8 mouse cellular contexts compared by ENCODE assay signal in the genomic region with DNA sequence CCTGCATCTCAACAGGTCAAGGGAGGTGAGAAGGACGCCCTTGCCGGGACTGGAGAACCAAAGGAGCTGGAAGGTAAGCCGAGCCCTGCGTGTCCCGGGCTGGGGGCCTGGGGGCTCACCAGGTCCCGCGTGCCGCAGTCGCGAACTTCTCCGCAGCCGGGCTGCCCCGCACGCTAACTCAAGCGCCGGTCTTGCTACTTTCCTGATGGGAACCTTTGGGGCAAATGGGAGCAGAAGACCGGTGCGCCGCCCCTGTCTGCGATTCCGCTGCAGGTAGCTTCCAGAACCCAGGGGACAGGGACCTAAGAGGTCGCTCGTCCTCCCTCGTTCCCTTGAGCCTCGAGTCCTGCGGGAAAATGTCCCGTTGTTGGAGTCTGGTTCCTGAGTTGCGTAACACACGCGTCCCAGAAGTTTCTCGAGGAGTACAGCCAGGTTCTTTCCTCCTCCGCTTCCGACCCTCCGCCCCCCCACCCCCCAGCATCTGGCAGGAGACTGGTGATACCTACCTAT. TPM values are rescaled to one million over a fixed set of nuclear protein-coding genes. Genes with fewer than 3 reads are reported as not detected.
DNase-seq lines count a peak whose midpoint lies in the region; ATAC-seq and TF ChIP-seq lines count a peak whose summit lies in the region.

No protein-coding gene starts in this region.

- under 1% methylated on average over 34 of the region's 34 CpGs for WGBS in heart, embryonic 11.5 days (ENCODE audit: insufficient replicate concordance)
- under 1% methylated on average over 33 of the region's 34 CpGs for WGBS in limb, embryonic 14.5 days

- H3K27me3 ChIP-seq in heart, embryonic 11.5 days (ENCODE audit: control insufficient read depth, insufficient read depth, low read length): peaks cover 23% of the 10 kb centered on the region
- peaks cover 22% of the 10 kb centered on the region for H3K27me3 ChIP-seq in limb, embryonic 14.5 days (ENCODE audit: control insufficient read depth, insufficient read depth, low read length)
- H3K27me3 ChIP-seq in myocyte (ENCODE audit: control insufficient read depth, insufficient read depth, insufficient read length): no peaks in the 10 kb centered on the region

- peak in 1 of 2 experiments; percentile 11 for DNase-seq in left cerebral cortex, adult 2 months (ENCODE audit: extremely low spot score in 1 of 2, low spot score in 2 of 2)
- no peak for DNase-seq in left cerebral cortex, postnatal 10 days (ENCODE audit: extremely low spot score in 1 of 2, low spot score in 2 of 2)
- no peak for DNase-seq in limb, embryonic 14.5 days (ENCODE audit: low spot score)
- no peak for DNase-seq in spleen, adult 12 weeks (ENCODE audit: low spot score)
- no peak for DNase-seq in layer of hippocampus, postnatal 25 days (ENCODE audit: extremely low spot score in 1 of 2, low spot score in 1 of 2)

- H3K36me3 ChIP-seq in heart, embryonic 11.5 days (ENCODE audit: control insufficient read depth, insufficient read depth, low read length): no peaks in the 10 kb centered on the region
- H3K36me3 ChIP-seq in limb, embryonic 14.5 days (ENCODE audit: control insufficient read depth, insufficient read depth, low read length): no peaks in the 10 kb centered on the region
- no peaks in the 10 kb centered on the region for H3K36me3 ChIP-seq in myocyte (ENCODE audit: control insufficient read depth, insufficient read depth)

- peak overlapping the region; percentile 25 for H3ac ChIP-seq in myocyte (ENCODE audit: control insufficient read depth, insufficient read length)

- H3K4me2 ChIP-seq in heart, embryonic 11.5 days: peak overlapping the region; percentile 100
- peak overlapping the region; percentile 99 for H3K4me2 ChIP-seq in limb, embryonic 14.5 days (replicated peaks; ENCODE audit: low read depth, low read length, severe bottlenecking)
- H3K4me2 ChIP-seq in myocyte (ENCODE audit: low read depth): peak overlapping the region; percentile 92

- no peak for TF ChIP-seq POLR2A in bone marrow macrophage, adult 2 months (IDR thresholded peaks at IDR 0.05; ENCODE audit: borderline replicate concordance, low read depth, low read length)
- TF ChIP-seq POLR2A in limb, embryonic 14.5 days (IDR thresholded peaks at IDR 0.05; ENCODE audit: borderline replicate concordance, extremely low read depth, insufficient read depth, insufficient read length): no peak
- no peak for TF ChIP-seq POLR2A in myocyte (IDR thresholded peaks at IDR 0.05; ENCODE audit: insufficient read length, low read depth)

- no peaks in the 10 kb centered on the region for H3K9me3 ChIP-seq in heart, embryonic 11.5 days (replicated peaks; ENCODE audit: control insufficient read depth, low read length)
- H3K9me3 ChIP-seq in limb, embryonic 14.5 days (ENCODE audit: control insufficient read depth, low read length): no peaks in the 10 kb centered on the region

- H3K4me1 ChIP-seq in bone marrow macrophage, adult 2 months (ENCODE audit: control insufficient read depth, insufficient read depth, low read length): peaks cover 16% of the 10 kb centered on the region
- no peaks in the 10 kb centered on the region for H3K4me1 ChIP-seq in heart, embryonic 11.5 days (ENCODE audit: control insufficient read depth, insufficient read depth, low read length)
- H3K4me1 ChIP-seq in limb, embryonic 14.5 days (ENCODE audit: control insufficient read depth, insufficient read depth, low read length): peaks cover 3% of the 10 kb centered on the region; the same call in 1 of the 2 replicates

- H3K9ac ChIP-seq in heart, embryonic 11.5 days (ENCODE audit: low read depth, low read length): peak overlapping the region; percentile 72
- H3K9ac ChIP-seq in limb, embryonic 14.5 days (ENCODE audit: low read depth, low read length, severe bottlenecking): peak overlapping the region; percentile 50

- TF ChIP-seq CTCF in left cerebral cortex, adult 2 months (IDR thresholded peaks at IDR 0.05): no peak
- no peak for TF ChIP-seq CTCF in bone marrow macrophage, adult 2 months (IDR thresholded peaks at IDR 0.05; ENCODE audit: low read depth, low read length)

- peak overlapping the region; percentile 67 for H3K4me3 ChIP-seq in left cerebral cortex, adult 2 months
- H3K4me3 ChIP-seq in bone marrow macrophage, adult 2 months (ENCODE audit: insufficient read depth, low read length): peak overlapping the region; percentile 83
- H3K4me3 ChIP-seq in heart, embryonic 11.5 days (ENCODE audit: low read depth, low read length): peak overlapping the region; percentile 67
- peak overlapping the region; percentile 60 for H3K4me3 ChIP-seq in limb, embryonic 14.5 days (replicated peaks; ENCODE audit: low read length)
- peak overlapping the region; percentile 82 for H3K4me3 ChIP-seq in myocyte

- intact Hi-C loops in left cerebral cortex, adult 2 months (cut with DNase I): loop anchor here (5.0 kb wide), 1 partner anchor 60 kb away; no protein-coding TSS in a partner anchor
- intact Hi-C loops in left cerebral cortex, postnatal 10 days (cut with DNase I): no loop called here

- ATAC-seq in heart, embryonic 11.5 days (replicated peaks; ENCODE audit: insufficient number of reproducible peaks, low FRiP score, low TSS enrichment): no peak; the same call in 1 of the 2 replicates
- no peak; the same call in 1 of the 2 replicates for ATAC-seq in limb, embryonic 14.5 days (ENCODE audit: low FRiP score, low read depth)

- H3K27ac ChIP-seq in left cerebral cortex, adult 2 months: no peak overlapping the region
- peak overlapping the region; percentile 70 for H3K27ac ChIP-seq in bone marrow macrophage, adult 2 months (ENCODE audit: insufficient read depth, low read depth, low read length)
- no peak overlapping the region for H3K27ac ChIP-seq in heart, embryonic 11.5 days (ENCODE audit: low read depth, low read length)
- H3K27ac ChIP-seq in limb, embryonic 14.5 days (replicated peaks; ENCODE audit: low read depth, low read length): no peak overlapping the region

- no peaks in the 10 kb centered on the region for H3K79me2 ChIP-seq in myocyte (ENCODE audit: control insufficient read depth, insufficient read depth)

TF ChIP-seq in myocyte, 11 proteins besides CTCF, POLR2A, EP300 and RAD21:
- peak; percentile 85 for TF ChIP-seq CEBPB (IDR thresholded peaks at IDR 0.05; ENCODE audit: insufficient read depth, poor library complexity, severe bottlenecking)
- TF ChIP-seq MYOG (IDR thresholded peaks at IDR 0.05; ENCODE audit: control insufficient read depth in 1 of 3, insufficient read depth in 1 of 3, insufficient read length in 2 of 3, low read depth in 2 of 3): no peak
- no peak for TF ChIP-seq TCF12 (IDR thresholded peaks at IDR 0.05; ENCODE audit: insufficient read depth, poor library complexity, severe bottlenecking)

RNA-seq across cellular contexts. Expression of a gene that starts 0.4 kb away (rescaled TPM):
- 10 to 100 TPM; 12.8 to 16.7 TPM for total RNA-seq in left cerebral cortex, adult 2 months (2021)
- 1 to 10 TPM; 5.2 to 8.9 TPM for total RNA-seq in left cerebral cortex, postnatal 10 days (2021)
- polyA plus RNA-seq in bone marrow macrophage, adult 2 months (2012; ENCODE audit: insufficient read depth, insufficient read length, missing spikeins): 44.1 and 45.3 TPM in 2 replicates
- 12.1 and 13.4 TPM in 2 replicates for polyA plus RNA-seq in heart, embryonic 11.5 days (2014; fragmentation: Nextera tagmentation; extraction: Ambion mirVana)
- polyA plus RNA-seq in limb, embryonic 14.5 days (2012; rRNA removed): 3.6 and 3.9 TPM in 2 replicates
- polyA plus RNA-seq in limb, embryonic 14.5 days (2014; fragmentation: Nextera tagmentation; extraction: Ambion mirVana): 5.7 and 6.1 TPM in 2 replicates
- 16.4 TPM for polyA plus RNA-seq in myocyte (2012; fragmentation: generic; extraction: Trizol)
- 10 to 100 TPM; 14.1 to 14.2 TPM for total RNA-seq in layer of hippocampus, postnatal 25 days (2021)

RNA-seq across cellular contexts. Expression of a gene that starts 36.8 kb away (rescaled TPM):
- total RNA-seq in left cerebral cortex, adult 2 months (2021): not detected
- not detected for total RNA-seq in left cerebral cortex, postnatal 10 days (2021)
- polyA plus RNA-seq in bone marrow macrophage, adult 2 months (2012; ENCODE audit: insufficient read depth, insufficient read length, missing spikeins): not detected in 2 replicates
- polyA plus RNA-seq in heart, embryonic 11.5 days (2014; fragmentation: Nextera tagmentation; extraction: Ambion mirVana): not detected in 2 replicates
- polyA plus RNA-seq in limb, embryonic 14.5 days (2012; rRNA removed): 0.21 TPM in 1 of 2 replicates, not detected in the other
- 0.14 and 0.22 TPM in 2 replicates for polyA plus RNA-seq in limb, embryonic 14.5 days (2014; fragmentation: Nextera tagmentation; extraction: Ambion mirVana)
- polyA plus RNA-seq in myocyte (2012; fragmentation: generic; extraction: Trizol): not detected
- not detected for total RNA-seq in layer of hippocampus, postnatal 25 days (2021)
